Mouse (Mus musculus): Measurements from ENCODE around the gene Irak1bp1. TPM values are rescaled to one million over a fixed set of nuclear protein-coding genes. Genes with fewer than 3 reads are reported as not detected.

Irak1bp1 gene
- polyA plus RNA-seq, 1 experiment from 2014 or later: 35.0 TPM

- no peak overlapping the region for H3K4me2 ChIP-seq (replicated peaks; ENCODE audit: low read depth, low read length)
- ATAC-seq (ENCODE audit: low FRiP score): no peak
- H3K4me1 ChIP-seq (replicated peaks; ENCODE audit: control insufficient read depth, insufficient read depth, low read length): no peaks in the 10 kb centered on the region
- WGBS: 89% methylated on average over 4 of the region's 4 CpGs
- no peak overlapping the region for H3K27ac ChIP-seq (ENCODE audit: low read depth, low read length)
- no peak overlapping the region for H3K9ac ChIP-seq (ENCODE audit: low read depth, low read length)
- H3K9me3 ChIP-seq (ENCODE audit: control insufficient read depth, low read length): no peaks in the 10 kb centered on the region
- no peaks in the 10 kb centered on the region for H3K36me3 ChIP-seq (ENCODE audit: control insufficient read depth, insufficient read depth, low read length)
- no peaks in the 10 kb centered on the region for H3K27me3 ChIP-seq (ENCODE audit: control insufficient read depth, insufficient read depth, low read length)
- no peak for DNase-seq (ENCODE audit: low spot score)
- no peak overlapping the region for H3K4me3 ChIP-seq (ENCODE audit: low read depth, low read length)
These were observed 32.0 kb downstream of the Irak1bp1 start for GRCm38 (mm10) chr9:82861316-82861715.

- no peak for DNase-seq (ENCODE audit: low spot score)
- H3K9ac ChIP-seq (ENCODE audit: low read depth, low read length): no peak overlapping the region
- H3K4me1 ChIP-seq (replicated peaks; ENCODE audit: control insufficient read depth, insufficient read depth, low read length): no peaks in the 10 kb centered on the region
- H3K36me3 ChIP-seq (ENCODE audit: control insufficient read depth, insufficient read depth, low read length): no peaks in the 10 kb centered on the region
- no peaks in the 10 kb centered on the region for H3K27me3 ChIP-seq (ENCODE audit: control insufficient read depth, insufficient read depth, low read length)
- no peak for ATAC-seq (ENCODE audit: low FRiP score)
- 93% methylated on average over 3 of the region's 3 CpGs for WGBS
- no peak overlapping the region for H3K27ac ChIP-seq (ENCODE audit: low read depth, low read length)
- no peak overlapping the region for H3K4me2 ChIP-seq (replicated peaks; ENCODE audit: low read depth, low read length)
- no peak overlapping the region for H3K4me3 ChIP-seq (ENCODE audit: low read depth, low read length)
- no peaks in the 10 kb centered on the region for H3K9me3 ChIP-seq (ENCODE audit: control insufficient read depth, low read length)
These were observed 32.6 kb downstream of the Irak1bp1 start for GRCm38 (mm10) chr9:82861775-82862430.

- 91% methylated on average over 1 of the region's 1 CpGs for WGBS
- H3K4me3 ChIP-seq (ENCODE audit: low read depth, low read length): no peak overlapping the region
- no peak overlapping the region for H3K27ac ChIP-seq (ENCODE audit: low read depth, low read length)
- no peaks in the 10 kb centered on the region for H3K27me3 ChIP-seq (ENCODE audit: control insufficient read depth, insufficient read depth, low read length)
- no peak overlapping the region for H3K9ac ChIP-seq (ENCODE audit: low read depth, low read length)
- no peaks in the 10 kb centered on the region for H3K9me3 ChIP-seq (ENCODE audit: control insufficient read depth, low read length)
- no peak for ATAC-seq (ENCODE audit: low FRiP score)
- no peaks in the 10 kb centered on the region for H3K36me3 ChIP-seq (ENCODE audit: control insufficient read depth, insufficient read depth, low read length)
- no peak for DNase-seq (ENCODE audit: low spot score)
- H3K4me2 ChIP-seq (replicated peaks; ENCODE audit: low read depth, low read length): no peak overlapping the region
- H3K4me1 ChIP-seq (replicated peaks; ENCODE audit: control insufficient read depth, insufficient read depth, low read length): no peaks in the 10 kb centered on the region
These were observed 36.8 kb downstream of the Irak1bp1 start for GRCm38 (mm10) chr9:82866121-82866520.

DNA sequence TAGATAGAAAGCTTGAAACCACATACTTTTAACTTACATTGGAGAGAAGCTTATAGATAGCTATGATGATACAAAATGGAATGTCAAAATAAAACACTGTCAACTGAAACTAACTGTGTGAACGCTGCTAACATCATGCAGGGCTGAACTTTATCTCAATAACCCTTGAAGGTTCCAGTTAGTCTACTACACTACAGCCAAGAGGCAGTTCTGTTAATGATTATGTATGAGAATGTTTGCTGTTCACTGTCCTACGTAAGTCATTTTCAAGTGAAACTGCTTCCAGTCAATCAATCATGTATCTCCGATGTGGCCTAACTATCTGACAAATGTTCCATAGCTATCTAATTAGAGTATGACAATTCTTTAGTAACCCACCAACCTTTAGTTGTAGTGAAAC is 38.4 kb downstream of the Irak1bp1 start:
- ATAC-seq (ENCODE audit: low FRiP score) (0 out of 2 replicates have a peak, but pooled peaks have one; percentile 33), DNase-seq (ENCODE audit: low spot score) (no peak)
- Histone ChIP-seq H3K36me3 (ENCODE audit: control insufficient read depth, insufficient read depth, low read length) (no peaks in the 10 kb centered on the region; the same call in 1 of the 2 replicates), H3K9ac (ENCODE audit: low read depth, low read length) (no peak overlapping the region), H3K4me1 (replicated peaks; ENCODE audit: control insufficient read depth, insufficient read depth, low read length) (no peaks in the 10 kb centered on the region), H3K4me2 (replicated peaks; ENCODE audit: low read depth, low read length) (no peak overlapping the region), H3K27ac (ENCODE audit: low read depth, low read length) (no peak overlapping the region), H3K4me3 (ENCODE audit: low read depth, low read length) (no peak overlapping the region), H3K27me3 (ENCODE audit: control insufficient read depth, insufficient read depth, low read length) (no peaks in the 10 kb centered on the region), H3K9me3 (ENCODE audit: control insufficient read depth, low read length) (no peaks in the 10 kb centered on the region)
- WGBS: 89% methylated on average over 3 of the region's 3 CpGs

GRCm38 (mm10) chr9:82877078-82877477 is 47.7 kb downstream of the Irak1bp1 start:
- DNase-seq (ENCODE audit: low spot score): no peak
- Histone ChIP-seq H3K4me3 (ENCODE audit: low read depth, low read length) (no peak overlapping the region), H3K4me2 (replicated peaks; ENCODE audit: low read depth, low read length) (no peak overlapping the region), H3K9me3 (ENCODE audit: control insufficient read depth, low read length) (no peaks in the 10 kb centered on the region), H3K27ac (ENCODE audit: low read depth, low read length) (no peak overlapping the region), H3K36me3 (ENCODE audit: control insufficient read depth, insufficient read depth, low read length) (peaks cover 24% of the 10 kb centered on the region), H3K27me3 (ENCODE audit: control insufficient read depth, insufficient read depth, low read length) (no peaks in the 10 kb centered on the region), H3K4me1 (replicated peaks; ENCODE audit: control insufficient read depth, insufficient read depth, low read length) (no peaks in the 10 kb centered on the region), H3K9ac (ENCODE audit: low read depth, low read length) (no peak overlapping the region)
- 95% methylated on average over 1 of the region's 1 CpGs for WGBS
- ATAC-seq (ENCODE audit: low FRiP score): no peak

- ATAC-seq (ENCODE audit: low FRiP score) (no peak), DNase-seq (ENCODE audit: low spot score) (peak; percentile 27)
- no peaks in the 10 kb centered on the region for H3K27me3 ChIP-seq (ENCODE audit: control insufficient read depth, insufficient read depth, low read length)
- H3K4me3 ChIP-seq (ENCODE audit: low read depth, low read length): no peak overlapping the region
- H3K27ac ChIP-seq (ENCODE audit: low read depth, low read length): no peak overlapping the region
- H3K9me3 ChIP-seq (ENCODE audit: control insufficient read depth, low read length): no peaks in the 10 kb centered on the region
- no peak overlapping the region for H3K4me2 ChIP-seq (replicated peaks; ENCODE audit: low read depth, low read length)
- no peak overlapping the region for H3K9ac ChIP-seq (ENCODE audit: low read depth, low read length)
- H3K4me1 ChIP-seq (replicated peaks; ENCODE audit: control insufficient read depth, insufficient read depth, low read length): no peaks in the 10 kb centered on the region
- peaks cover 21% of the 10 kb centered on the region for H3K36me3 ChIP-seq (ENCODE audit: control insufficient read depth, insufficient read depth, low read length)
These were observed 54.8 kb downstream of the Irak1bp1 start for GRCm38 (mm10) chr9:82884177-82884576.

DNA sequence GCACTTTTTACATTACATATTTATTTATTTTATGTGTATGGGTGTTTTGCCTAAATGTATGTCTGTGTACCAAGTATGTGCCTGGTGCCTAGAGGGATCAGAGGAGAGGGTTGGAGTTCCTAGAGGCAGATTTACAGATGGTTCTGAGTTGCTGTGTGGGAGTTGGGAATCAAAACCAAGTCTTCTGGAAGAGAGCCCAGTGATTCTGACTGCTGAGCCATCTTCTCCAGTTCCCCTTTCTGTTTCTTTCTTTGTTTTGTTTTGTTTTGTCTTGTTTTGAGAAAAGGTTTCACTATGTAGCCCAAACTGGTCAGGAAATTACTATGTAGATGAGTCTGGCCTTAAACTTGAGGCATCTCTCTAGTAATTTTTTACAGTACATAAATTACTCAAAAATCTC is 59.3 kb downstream of the Irak1bp1 start:
- ATAC-seq (ENCODE audit: low FRiP score): no peak
- Histone ChIP-seq H3K9ac (ENCODE audit: low read depth, low read length) (no peak overlapping the region), H3K4me2 (replicated peaks; ENCODE audit: low read depth, low read length) (no peak overlapping the region), H3K27ac (ENCODE audit: low read depth, low read length) (no peak overlapping the region), H3K4me3 (ENCODE audit: low read depth, low read length) (no peak overlapping the region), H3K27me3 (ENCODE audit: control insufficient read depth, insufficient read depth, low read length) (no peaks in the 10 kb centered on the region), H3K4me1 (replicated peaks; ENCODE audit: control insufficient read depth, insufficient read depth, low read length) (no peaks in the 10 kb centered on the region), H3K36me3 (ENCODE audit: control insufficient read depth, insufficient read depth, low read length) (peaks cover 19% of the 10 kb centered on the region), H3K9me3 (ENCODE audit: control insufficient read depth, low read length) (no peaks in the 10 kb centered on the region)
- no peak for DNase-seq (ENCODE audit: low spot score)

Other genes with a start within 250 kb of the Irak1bp1 start
- 141 TPM in 2 replicates for gene Phip, start 146.0 kb downstream of the Irak1bp1 start, polyA plus RNA-seq (2014; fragmentation: Nextera tagmentation; extraction: Ambion mirVana)

Measured in hindbrain, embryonic 11.5 days (tissue).